Mouse (Mus musculus) 416B (cell line): ENCODE measurements at regions not wholly inside any gene's neighbourhood (a gene's known extent, or its start where the extent isn't known, plus 50 kb on each side); places are given as distances from the start of the nearest gene placed in this dataset.

Experiments used
- DNase-seq: peaks from one replicate; pipeline ENCODE4 v3.0.0; 2011; ENCODE audit warnings: low read depth

DNA sequence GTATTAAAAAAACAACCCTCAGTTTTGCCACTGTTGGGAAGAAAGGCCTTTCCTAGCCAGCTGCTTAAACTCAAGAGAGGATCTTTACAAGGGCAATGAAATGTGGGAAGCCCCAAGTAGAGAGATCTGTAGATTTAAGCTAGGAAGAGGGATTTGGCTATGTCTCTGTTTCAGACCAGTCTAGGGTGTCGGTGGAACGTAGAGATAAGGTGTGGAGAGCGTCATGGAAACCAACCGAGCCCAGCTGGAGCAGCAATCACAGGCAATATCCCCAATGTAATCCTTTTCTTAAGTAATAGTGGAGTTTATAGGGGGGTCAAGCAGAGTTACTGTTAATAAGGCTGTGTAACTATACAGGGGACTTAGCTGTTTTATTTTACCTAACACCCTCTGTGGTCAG lies 204.6 kb upstream of the Mme start:
- no peak for DNase-seq

DNA sequence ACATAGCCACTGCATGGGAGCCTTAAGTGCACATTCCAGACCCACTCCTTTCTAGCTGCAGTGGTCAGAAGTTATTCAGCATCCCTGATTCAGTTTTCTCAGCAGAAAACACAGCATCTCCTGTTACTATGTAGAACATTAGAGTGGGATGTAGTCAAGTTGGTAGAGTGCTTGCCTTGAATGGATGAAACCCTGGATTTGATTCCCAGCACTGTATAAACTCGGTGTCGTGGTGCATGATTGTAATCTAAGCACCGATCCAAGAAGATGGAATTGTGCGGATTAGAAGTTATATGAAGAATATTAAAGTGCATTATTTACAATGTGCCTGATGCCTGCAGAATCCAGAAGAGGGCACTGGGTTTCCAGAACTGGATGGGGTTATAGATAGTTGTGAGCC lies 170.6 kb upstream of the Mme start:
- DNase-seq = no peak

DNA sequence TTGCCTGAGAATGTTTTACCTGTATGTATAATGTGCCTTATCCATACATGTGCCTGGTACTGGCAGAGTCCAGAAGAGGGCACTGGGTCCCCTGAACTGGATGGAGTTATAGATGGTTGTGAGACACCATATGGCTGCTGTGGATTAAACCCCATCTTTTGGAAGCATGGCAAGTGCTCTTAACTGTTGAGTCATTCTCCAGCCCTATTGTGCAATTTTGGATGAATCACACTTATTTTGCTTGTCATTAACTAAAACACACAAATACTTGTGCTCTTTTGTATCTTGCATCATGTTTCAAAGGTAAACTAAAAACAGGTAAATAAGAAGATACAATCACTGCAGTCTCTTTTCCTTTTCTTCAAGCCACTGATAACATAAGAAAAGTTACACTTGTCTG lies 168.3 kb upstream of the Mme start:
- DNase-seq = peak; percentile 45

DNA sequence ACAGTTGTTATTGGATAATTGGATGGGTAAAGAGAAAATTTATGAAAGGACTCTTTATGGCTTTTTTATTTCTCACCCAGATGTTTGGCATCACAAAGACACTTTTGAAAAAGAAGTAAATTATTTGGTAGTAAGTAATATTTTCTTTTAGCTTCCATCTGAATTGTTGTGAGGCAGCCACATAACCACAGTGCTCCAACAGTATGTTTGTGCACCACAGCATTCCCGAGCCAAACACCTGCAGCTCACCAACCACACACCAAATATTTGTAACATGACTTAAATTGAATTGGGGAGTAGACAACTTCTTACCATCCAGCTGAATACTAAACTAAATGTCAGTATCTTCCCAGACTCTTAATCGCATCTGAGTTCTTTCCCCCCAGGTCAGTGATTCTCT lies 163.2 kb upstream of the Mme start:
- no peak for DNase-seq

DNA sequence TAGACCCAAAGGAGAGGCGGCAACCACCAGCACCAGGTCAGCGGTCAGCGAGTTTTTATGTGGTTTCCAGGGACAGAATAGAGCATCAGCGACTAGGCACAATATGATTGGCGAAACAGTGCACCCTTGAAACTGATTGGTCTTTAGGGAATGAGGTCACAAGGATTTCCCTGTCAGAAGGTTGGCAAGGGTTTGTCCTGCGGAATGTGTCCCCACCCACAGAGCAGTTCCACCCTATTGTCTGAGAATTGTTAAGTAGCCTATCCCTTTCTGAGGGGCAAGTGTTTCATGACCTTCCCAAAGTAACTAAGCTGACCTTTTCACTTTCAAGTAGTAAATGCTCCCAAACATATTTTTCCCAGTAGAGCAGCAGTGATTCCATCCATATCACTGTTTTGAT lies 159.2 kb upstream of the Mme start:
- no peak for DNase-seq

DNA sequence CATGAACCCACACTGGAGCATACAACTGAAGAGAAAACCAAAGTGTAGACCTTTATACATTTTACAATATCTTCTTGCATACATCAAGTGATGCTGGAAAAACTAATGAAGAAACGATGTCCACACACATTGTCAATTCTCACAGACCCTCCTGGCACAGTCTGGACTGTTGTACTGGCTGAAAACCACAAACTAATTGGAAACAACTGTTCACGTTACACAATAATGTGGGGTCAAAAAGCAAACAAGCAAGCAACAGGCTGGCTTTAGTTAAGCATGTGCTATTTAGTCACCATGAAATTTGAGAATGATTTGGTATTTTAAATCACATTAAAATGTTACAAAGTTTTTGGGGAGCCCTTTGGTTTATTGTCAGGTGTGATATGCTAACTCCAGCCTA lies 155.9 kb upstream of the Mme start:
- DNase-seq = no peak

DNA sequence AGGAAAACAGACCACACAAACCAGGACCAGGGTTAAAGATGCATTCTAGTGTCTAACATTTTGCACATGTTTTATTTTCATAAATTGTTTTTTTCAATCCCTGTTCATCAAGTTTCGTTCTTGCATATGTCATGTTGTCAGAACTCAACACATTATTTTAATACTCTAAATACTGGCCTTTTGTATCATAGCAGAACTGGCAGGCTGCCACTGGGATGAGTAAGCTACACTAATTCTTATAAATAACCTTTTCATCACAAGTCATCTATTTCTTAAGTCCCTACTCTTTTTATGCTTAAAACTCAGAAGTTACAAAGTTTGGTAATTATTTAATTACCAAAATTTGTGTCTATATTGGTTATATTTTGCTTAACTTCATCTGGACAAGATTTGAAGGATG lies 148.4 kb upstream of the Mme start:
- no peak for DNase-seq

DNA sequence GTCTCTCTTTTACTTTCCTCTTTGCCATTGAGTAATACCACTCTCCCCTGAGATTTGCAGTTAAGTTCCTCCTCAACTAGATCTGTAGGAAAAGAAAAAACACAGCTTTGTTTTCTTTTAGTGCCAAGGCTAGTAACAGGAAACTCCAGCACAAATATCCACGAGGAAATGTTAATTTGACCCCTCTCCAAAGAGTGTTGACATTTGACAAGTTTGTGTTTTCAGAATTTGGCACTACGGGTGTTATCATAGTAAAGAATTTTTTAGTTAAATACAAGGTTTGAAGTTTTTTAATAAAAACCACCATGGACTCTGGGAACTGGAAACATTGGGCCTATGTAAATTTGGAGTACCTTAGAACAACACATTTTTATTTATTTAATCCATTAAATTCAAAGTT lies 126.1 kb upstream of the Mme start:
- no peak for DNase-seq

DNA sequence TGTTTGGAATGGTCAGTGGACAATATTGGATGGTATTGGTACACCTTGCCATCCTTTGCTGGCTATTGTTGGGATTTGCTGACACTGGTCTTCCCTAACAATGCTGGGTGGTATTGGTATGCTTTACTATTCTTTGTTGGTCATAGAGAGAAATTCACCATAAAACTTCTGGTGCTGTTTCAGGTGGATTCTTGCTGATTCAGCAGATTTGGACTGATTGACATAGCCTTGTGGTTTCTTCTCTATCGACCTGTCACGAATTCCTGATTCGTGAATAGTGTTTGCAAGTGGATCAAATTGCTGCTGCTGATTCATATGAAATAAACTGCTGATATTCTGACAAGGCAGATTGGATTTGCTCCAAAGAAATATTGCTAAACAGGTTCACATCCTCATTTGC lies 109.5 kb upstream of the Mme start:
- no peak for DNase-seq

DNA sequence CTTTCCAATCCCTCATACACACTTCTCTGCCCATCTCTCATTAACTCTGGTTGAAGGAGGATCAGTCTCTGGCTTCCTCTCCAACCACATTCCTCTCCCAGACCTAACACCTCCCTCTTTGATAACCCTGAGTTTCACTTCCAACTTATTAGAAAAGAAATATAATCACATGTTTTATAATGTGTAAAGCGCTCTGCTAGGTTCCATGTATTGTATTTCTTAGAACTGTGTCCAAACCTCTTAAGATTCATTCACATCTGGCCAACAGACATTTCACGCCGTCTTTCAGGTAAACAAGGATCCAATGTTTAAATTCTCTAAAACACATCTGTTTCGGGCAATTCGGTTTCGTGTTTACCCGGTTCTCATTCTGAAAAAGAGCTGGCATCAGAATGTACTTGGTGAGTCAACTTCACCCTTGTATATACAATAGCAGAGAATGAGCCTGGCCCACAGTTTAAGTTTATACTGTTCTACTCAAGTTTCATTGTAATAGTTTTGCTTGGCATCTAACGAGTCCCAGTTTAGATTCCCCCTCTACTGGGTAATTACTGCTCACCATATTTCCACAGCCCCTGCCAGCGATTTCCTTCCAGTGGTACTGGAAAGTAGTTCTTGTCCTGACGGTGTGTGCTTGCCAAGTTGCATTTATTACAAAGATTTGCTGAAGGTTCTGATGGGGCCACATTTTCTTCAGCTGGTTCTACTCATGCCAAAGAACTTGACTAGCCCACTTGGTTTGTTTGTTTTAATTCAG lies 103.8 kb upstream of the Mme start:
- no peak for DNase-seq

DNA sequence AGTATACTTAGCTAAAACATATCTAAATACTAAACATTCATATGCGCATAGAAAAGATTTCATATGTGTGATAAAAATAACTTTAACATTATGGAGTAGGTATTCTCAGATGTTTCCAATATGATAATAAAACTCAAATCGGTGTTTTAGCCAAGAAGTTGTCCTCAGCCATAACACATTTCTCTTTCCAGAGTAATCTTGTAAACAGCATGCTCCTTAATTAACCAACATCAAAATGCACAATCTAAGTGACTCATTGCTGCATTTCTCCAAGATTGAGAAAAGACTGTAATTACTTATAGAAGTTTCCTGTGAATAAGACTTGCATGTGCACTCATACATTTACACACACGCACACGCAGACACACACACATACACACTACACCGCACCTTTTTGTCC lies 95.1 kb upstream of the Mme start:
- DNase-seq = no peak

DNA sequence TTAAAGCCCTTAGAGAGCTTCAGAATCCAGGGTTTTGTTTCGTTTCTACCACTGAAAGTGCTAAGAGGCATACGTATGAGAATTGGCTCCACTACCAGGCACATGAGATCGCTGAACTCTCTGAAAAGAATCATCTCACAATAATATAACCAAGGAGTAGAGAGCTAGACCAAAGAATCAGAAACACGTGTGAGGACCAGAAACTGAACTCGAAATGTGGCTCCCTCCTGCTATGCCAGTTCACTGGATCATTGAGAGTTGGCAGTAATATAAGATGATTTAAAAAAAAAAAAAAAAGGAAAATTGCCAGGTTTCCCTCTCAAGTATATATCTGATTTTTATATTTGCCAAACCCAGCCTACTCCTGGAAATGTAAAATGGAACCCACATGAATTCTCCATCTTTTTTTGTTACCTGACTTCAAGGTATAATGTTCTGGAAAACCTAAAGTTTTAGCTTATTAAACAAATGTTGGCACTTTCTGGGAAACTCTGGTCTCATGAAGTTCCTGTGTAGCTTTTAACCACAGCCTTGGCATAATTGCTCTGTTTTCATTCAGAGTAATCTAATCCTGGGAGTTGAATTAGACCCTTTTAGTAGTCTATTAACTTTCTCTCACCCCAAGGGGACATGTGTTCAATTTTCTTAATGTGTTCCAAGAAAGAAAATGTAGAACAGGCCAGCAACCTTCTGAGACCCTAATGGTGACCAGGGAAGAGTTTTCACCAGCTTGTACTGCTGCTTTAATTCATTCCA lies 58.7 kb upstream of the Mme start:
- DNase-seq = no peak

DNA sequence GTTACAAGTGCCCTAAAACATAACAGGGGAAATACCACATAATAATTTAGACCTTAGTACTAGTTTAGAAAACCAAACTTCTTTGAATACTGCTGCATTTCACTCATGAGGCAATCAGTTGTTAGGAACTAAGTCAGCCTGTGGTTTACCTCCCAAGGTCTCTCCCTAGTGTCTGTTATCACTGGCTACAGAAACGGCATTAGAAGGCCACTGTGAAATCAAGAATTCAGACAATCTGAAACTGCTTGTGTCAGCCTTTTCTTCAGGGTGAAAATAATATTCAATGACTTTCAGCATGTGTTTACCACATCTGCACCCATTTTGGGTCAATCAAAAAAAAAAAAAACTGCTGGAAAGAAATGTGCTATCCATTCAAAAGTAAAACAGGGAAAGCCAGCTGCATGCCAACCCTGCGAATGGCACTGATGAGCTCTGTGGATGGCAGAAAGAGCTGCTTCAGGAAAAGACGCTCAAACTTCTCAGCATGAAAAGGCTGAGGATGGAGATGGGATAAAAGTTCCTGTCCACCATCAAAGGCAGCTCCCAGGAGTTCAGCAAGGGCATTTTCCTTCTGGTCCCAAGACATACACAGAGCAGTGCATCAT lies 53.4 kb upstream of the Mme start:
- DNase-seq = no peak
